36 mouse cellular contexts compared by ENCODE assay signal in genomic region chr2:119146435-119146834, GRCm38 (mm10). TPM values are rescaled to one million over a fixed set of nuclear protein-coding genes. Genes with fewer than 3 reads are reported as not detected.
"Had no signal": no experiment of that assay in that cellular context is flagged by ENCODE, and none has a peak within 500 bp of the region (broad histone marks: within the 10 kb centered on the region; RNA-seq: fewer than 3 reads in every experiment).

No protein-coding gene starts in this region.

- H3K4me3 ChIP-seq: limb, embryonic 10.5 days; limb, embryonic 12.5 days; limb, embryonic 13.5 days; limb, embryonic 15.5 days; liver, embryonic 12.5 days; liver, embryonic 13.5 days; liver, embryonic 15.5 days; lung, embryonic 15.5 days; megakaryocyte, embryonic 14.5 days; midbrain, embryonic 10.5 days; midbrain, embryonic 12.5 days; midbrain, embryonic 13.5 days; midbrain, embryonic 15.5 days; myocyte; neural tube, embryonic 12.5 days had no signal

- H3K4me1 ChIP-seq: limb, embryonic 10.5 days; limb, embryonic 12.5 days; limb, embryonic 13.5 days; limb, embryonic 15.5 days; liver, embryonic 15.5 days; lung, embryonic 15.5 days; midbrain, embryonic 10.5 days; midbrain, embryonic 12.5 days; midbrain, embryonic 13.5 days; midbrain, embryonic 15.5 days; neural tube, embryonic 12.5 days had no signal

- DNase-seq: left cerebral cortex, postnatal 4 days; liver; liver, embryonic 13.5 days; liver, postnatal 0 days; lung, adult 18-20 months; lung, adult 2 months; lung, embryonic 14.5 days; lung, postnatal 10 days; lung, postnatal 14 days; lung, postnatal 36 days; lung, postnatal 4 days; midbrain, embryonic 14.5 days had no signal

- H3K27ac ChIP-seq: limb, embryonic 10.5 days; limb, embryonic 12.5 days; limb, embryonic 13.5 days; liver, embryonic 12.5 days; liver, embryonic 13.5 days; liver, embryonic 14.5 days; liver, embryonic 15.5 days; lung, embryonic 15.5 days; macrophage; midbrain, embryonic 10.5 days; midbrain, embryonic 12.5 days; midbrain, embryonic 13.5 days; midbrain, embryonic 15.5 days; neural tube, embryonic 12.5 days had no signal

RNA-seq across cellular contexts. Expression of gene Gchfr, which starts 21.1 kb away (rescaled TPM):
- total RNA-seq: left cerebral cortex, postnatal 14 days; left cerebral cortex, postnatal 36 days; left cerebral cortex, postnatal 4 days; megakaryocyte, adult 5-6 weeks; monocyte, adult 5-6 weeks had no signal
- polyA plus RNA-seq: macrophage had no signal

RNA-seq across cellular contexts. Expression of gene Gm14137, which starts 27.9 kb away (rescaled TPM):
- total RNA-seq: left cerebral cortex, postnatal 10 days; left cerebral cortex, postnatal 14 days; left cerebral cortex, postnatal 36 days; left cerebral cortex, postnatal 4 days; liver, adult 2 months; megakaryocyte progenitor cell, adult 5-6 weeks; megakaryocyte, adult 5-6 weeks; megakaryocyte-erythroid progenitor cell, adult 5-6 weeks; monocyte, adult 5-6 weeks had no signal
- polyA plus RNA-seq: liver, adult 2 months; macrophage had no signal
